Mouse (Mus musculus) intestine, embryonic 15.5 days (tissue): ENCODE results near the gene Il6ra. TPM values are rescaled to one million over a fixed set of nuclear protein-coding genes. Genes with fewer than 3 reads are reported as not detected.
"Not testable (repeated sequence)": the region's sequence is repeated elsewhere in the genome, so short reads cannot be mapped to it uniquely, and the experiment has no call there.

ENCODE experiments used
- ATAC-seq: fragments of 200-750 bp; cut with Nextera tagmentation; 2 replicates; pipeline ENCODE4 v1.8.0; 2017; ENCODE audit warnings: moderate TSS enrichment, moderate library complexity
- H3K27ac ChIP-seq: fragments of 300-500 bp; sonication (generic); 2 replicates; pipeline ENCODE4 v1.5.1; 2015; ENCODE audit warnings: mild to moderate bottlenecking, inconsistent platforms
- H3K27me3 ChIP-seq: fragments of 300-500 bp; sonication (generic); replicated peaks from 2 replicates; pipeline ENCODE4 v1.6.1; 2015; ENCODE audit warnings: inconsistent platforms
- H3K36me3 ChIP-seq: fragments of 300-500 bp; sonication (generic); 2 replicates; pipeline ENCODE4 v1.6.1; 2015; ENCODE audit warnings: inconsistent platforms
- H3K4me1 ChIP-seq: fragments of 300-500 bp; sonication (generic); replicated peaks from 2 replicates; pipeline ENCODE4 v1.6.1; 2015; ENCODE audit warnings: inconsistent platforms
- H3K4me2 ChIP-seq: fragments of 300-500 bp; sonication (generic); replicated peaks from 2 replicates; pipeline ENCODE4 v1.6.1; 2015; ENCODE audit warnings: mild to moderate bottlenecking, inconsistent platforms
- H3K4me3 ChIP-seq: fragments of 300-500 bp; sonication (generic); replicated peaks from 2 replicates; pipeline ENCODE4 v1.5.1; 2015; ENCODE audit warnings: inconsistent platforms
- H3K9ac ChIP-seq: fragments of 300-500 bp; sonication (generic); 2 replicates; pipeline ENCODE4 v1.6.1; 2015; ENCODE audit warnings: inconsistent platforms
- H3K9me3 ChIP-seq: fragments of 300-500 bp; sonication (generic); 2 replicates; pipeline ENCODE4 v1.6.1; 2016; ENCODE audit warnings: inconsistent platforms
- WGBS: fragments of 180-500 bp; shearing (Covaris S2); methylation state at CpG from one replicate; pipeline ENCODE4 v1.1.7; 2015; 5-methylcytosine and 5-hydroxymethylcytosine counted together
- polyA plus RNA-seq: library from polyadenylated mRNA; unstranded; fragments of >200 nt; fragmentation: Nextera tagmentation; extraction: Ambion mirVana; gene quantifications from 2 replicates; pipeline ENCODE4 v1.2.1, GENCODE M21; 2015

Gene Il6ra
- polyA plus RNA-seq, 1 experiment from 2014 or later = 2.8 TPM

DNA sequence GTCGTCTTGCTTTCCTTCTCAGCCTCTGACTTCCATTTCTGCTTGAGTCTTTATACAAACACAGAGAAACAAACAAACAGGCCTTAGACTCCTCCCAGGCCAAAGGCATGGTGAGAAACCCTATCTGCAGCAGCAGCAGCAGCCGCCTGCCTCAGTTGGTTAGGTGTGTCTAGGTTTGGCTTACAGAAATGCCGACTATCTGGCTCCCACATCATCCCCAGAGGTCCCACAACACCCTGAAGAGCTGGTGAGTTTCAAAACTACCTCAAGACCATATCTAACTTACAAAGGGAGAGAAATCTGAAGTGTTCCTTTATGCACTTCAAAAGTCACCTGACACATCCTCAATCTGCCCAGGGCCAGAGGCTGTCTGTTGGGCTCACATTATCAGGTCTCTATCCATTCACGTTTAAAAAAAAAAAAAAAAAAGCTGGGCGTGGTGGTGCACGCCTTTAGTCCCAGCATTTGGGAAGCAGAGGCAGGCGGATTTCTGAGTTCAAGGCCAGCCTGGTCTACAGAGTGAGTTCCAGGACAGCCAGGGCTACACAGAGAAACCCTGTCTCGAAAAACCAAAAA is 41.6 kb downstream of the Il6ra start:
- WGBS = 75% methylated on average over 8 of the region's 8 CpGs
- ATAC-seq = peak; percentile 25; the same call in 1 of the 2 replicates
- H3K4me2 ChIP-seq = no peak overlapping the region
- no peaks in the 10 kb centered on the region for H3K27me3 ChIP-seq
- no peaks in the 10 kb centered on the region for H3K36me3 ChIP-seq
- no peak overlapping the region for H3K9ac ChIP-seq
- peaks cover 27% of the 10 kb centered on the region for H3K4me1 ChIP-seq
- no peak overlapping the region for H3K4me3 ChIP-seq
- peak overlapping the region; percentile 82 for H3K27ac ChIP-seq
- H3K9me3 ChIP-seq = no peaks in the 10 kb centered on the region

DNA sequence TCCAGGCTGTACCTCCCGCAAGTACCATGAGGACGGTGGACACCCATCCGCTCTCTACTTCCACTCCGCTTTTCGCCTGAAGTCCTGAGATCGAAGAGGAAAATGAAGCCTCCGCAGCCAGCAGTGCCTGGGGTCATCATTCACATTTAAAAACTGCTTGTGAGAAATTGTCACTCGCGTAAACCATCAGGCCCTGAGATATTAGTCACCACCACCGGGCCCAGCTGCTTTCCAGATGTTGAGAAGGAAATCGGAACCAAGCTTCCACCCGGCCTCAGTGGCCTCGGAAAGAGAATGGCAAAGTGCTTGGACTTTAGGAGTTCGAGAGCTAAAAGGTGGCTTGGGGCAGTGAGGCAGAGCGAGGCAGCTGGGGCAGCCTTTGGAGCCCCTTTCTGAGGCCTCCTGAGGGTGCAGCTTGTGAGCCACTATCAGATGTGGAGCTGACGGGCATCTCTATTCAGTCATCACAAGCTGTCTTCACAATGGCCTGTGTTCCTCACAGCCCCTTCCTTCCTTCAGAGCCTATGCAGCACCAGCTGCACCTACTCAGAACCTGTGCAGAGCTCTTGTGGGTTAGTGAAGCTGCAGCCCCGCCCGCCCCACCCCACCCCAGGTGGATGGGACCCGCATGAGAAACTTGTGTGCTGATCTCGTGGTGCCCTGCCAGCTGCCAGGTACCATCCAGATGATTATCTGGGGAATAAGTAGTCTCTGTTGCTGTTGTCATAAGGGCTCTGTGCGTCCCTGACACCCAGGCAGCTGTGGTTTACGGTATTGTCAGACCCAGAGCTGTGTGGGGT is 42.3 kb downstream of the Il6ra start:
- WGBS = 53% methylated on average over 22 of the region's 22 CpGs
- H3K27me3 ChIP-seq = no peaks in the 10 kb centered on the region
- H3K36me3 ChIP-seq = no peaks in the 10 kb centered on the region
- H3K9me3 ChIP-seq = no peaks in the 10 kb centered on the region
- peaks cover 27% of the 10 kb centered on the region for H3K4me1 ChIP-seq
- no peak overlapping the region for H3K4me3 ChIP-seq
- ATAC-seq = 0 out of 2 replicates have a peak, but pooled peaks have one; percentile 19
- H3K4me2 ChIP-seq = peak overlapping the region; percentile 34; the same call in 1 of the 2 replicates
- no peak overlapping the region for H3K9ac ChIP-seq
- peak overlapping the region; percentile 82 for H3K27ac ChIP-seq

DNA sequence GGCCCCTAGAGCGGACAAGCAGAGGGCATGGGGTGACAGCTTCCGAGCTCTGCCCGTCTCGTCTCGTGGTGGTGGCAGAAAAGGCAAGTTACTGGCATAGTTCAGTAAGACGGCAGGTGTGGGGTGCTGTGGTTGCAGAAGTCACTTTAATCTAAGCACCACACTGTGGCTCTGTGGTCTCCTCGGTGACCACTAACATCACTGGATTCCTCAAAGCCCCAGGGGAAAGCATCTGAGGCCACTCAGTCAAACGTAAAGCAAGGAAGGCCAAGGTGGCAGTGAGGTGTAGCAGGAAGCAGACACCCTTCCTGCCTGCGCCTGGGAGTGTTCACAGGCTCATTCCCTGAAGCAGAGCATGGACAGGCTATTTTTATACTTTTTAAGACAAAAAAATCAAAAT is 43.4 kb downstream of the Il6ra start:
- ATAC-seq = no peak
- peaks cover 32% of the 10 kb centered on the region for H3K4me1 ChIP-seq
- no peak overlapping the region for H3K9ac ChIP-seq
- WGBS = 70% methylated on average over 9 of the region's 9 CpGs
- no peak overlapping the region for H3K4me2 ChIP-seq
- no peaks in the 10 kb centered on the region for H3K27me3 ChIP-seq
- H3K4me3 ChIP-seq = no peak overlapping the region
- 0 out of 2 replicates have a peak overlapping the region, but pooled peaks have one; percentile 5 for H3K27ac ChIP-seq
- H3K9me3 ChIP-seq = no peaks in the 10 kb centered on the region
- H3K36me3 ChIP-seq = no peaks in the 10 kb centered on the region

GRCm38 (mm10) chr3:89868956-89869355 is 44.0 kb downstream of the Il6ra start:
- 62% methylated on average over 9 of the region's 9 CpGs for WGBS
- Histone ChIP-seq H3K36me3 (no peaks in the 10 kb centered on the region), H3K9me3 (no peaks in the 10 kb centered on the region), H3K4me3 (no peak overlapping the region), H3K9ac (no peak overlapping the region), H3K4me1 (peaks cover 32% of the 10 kb centered on the region), H3K27me3 (no peaks in the 10 kb centered on the region), H3K27ac (no peak overlapping the region), H3K4me2 (no peak overlapping the region)
- no peak for ATAC-seq

DNA sequence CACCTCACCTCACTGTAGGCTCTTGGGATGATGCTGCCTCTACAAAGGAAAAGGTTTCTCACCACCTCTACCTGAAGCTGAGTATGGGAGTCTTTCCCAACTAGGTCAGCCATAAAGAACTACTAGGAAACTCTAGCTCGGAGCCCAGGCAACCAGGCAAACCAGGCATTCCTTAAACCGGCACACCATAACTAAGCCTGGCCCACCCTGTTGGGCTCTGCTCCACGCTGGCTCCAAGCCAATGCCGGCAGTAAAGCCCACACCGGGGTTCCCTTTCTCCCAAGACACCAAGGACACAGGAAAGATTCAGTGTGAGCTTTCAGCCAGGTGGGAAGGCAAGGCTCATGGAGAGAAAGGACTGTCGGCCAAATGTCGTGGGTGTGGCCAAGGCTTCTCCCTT is 44.6 kb downstream of the Il6ra start:
- H3K27me3 ChIP-seq = no peaks in the 10 kb centered on the region
- H3K9me3 ChIP-seq = no peaks in the 10 kb centered on the region
- H3K9ac ChIP-seq = no peak overlapping the region
- 23% methylated on average over 7 of the region's 7 CpGs for WGBS
- 0 out of 2 replicates have a peak overlapping the region, but pooled peaks have one; percentile 14 for H3K4me2 ChIP-seq
- peaks cover 32% of the 10 kb centered on the region for H3K4me1 ChIP-seq
- no peak overlapping the region for H3K4me3 ChIP-seq
- no peaks in the 10 kb centered on the region for H3K36me3 ChIP-seq
- peak; percentile 46; the same call in 1 of the 2 replicates for ATAC-seq
- no peak overlapping the region for H3K27ac ChIP-seq

DNA sequence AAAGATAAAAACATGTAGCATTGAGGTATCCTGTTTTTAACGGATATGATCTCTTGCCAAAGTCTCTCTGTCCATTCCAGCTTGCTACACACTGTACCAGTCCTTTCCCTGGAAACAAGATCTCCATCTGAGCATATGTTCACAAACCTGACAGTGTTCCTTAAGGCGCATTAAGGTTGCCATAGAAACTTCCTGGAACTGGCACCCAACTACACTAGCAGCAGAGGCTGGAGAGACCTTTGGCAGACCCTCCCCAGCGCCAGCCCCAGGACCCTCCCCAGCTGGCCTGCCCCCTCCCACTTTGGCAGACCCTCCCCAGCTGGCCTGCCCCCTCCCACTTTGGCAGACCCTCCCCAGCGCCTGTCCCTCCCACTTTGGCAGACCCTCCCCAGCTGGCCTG is 45.3 kb downstream of the Il6ra start:
- WGBS = 65% methylated on average over 4 of the region's 4 CpGs
- Histone ChIP-seq H3K4me3 (no peak overlapping the region), H3K4me1 (peaks cover 32% of the 10 kb centered on the region), H3K27me3 (no peaks in the 10 kb centered on the region), H3K9ac (no peak overlapping the region), H3K9me3 (no peaks in the 10 kb centered on the region), H3K36me3 (no peaks in the 10 kb centered on the region), H3K27ac (no peak overlapping the region), H3K4me2 (no peak overlapping the region)
- ATAC-seq = no peak

DNA sequence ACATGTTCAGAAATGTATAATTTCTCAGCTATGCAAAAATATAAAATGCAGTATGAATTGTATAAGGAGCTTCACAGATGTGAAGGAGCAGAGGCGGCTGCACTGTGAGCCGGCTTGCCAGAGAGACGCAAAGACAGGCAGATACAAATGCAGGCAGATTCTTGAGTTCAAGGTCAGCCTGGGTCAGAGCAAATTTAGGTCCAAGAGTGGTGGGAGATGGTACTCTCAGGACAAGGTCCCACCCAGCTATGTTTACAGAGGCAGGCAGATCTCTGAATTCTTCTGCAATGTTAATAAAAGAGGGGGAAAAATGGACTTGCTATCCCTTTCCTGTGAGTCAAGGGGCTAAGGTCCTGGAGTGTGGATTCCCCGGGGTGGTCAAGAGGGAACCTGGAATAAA is 47.2 kb downstream of the Il6ra start:
- peaks cover 28% of the 10 kb centered on the region for H3K4me1 ChIP-seq
- no peaks in the 10 kb centered on the region for H3K27me3 ChIP-seq
- H3K36me3 ChIP-seq = no peaks in the 10 kb centered on the region
- no peak overlapping the region for H3K27ac ChIP-seq
- no peak for ATAC-seq
- H3K9me3 ChIP-seq = no peaks in the 10 kb centered on the region
- no peak overlapping the region for H3K9ac ChIP-seq
- H3K4me3 ChIP-seq = no peak overlapping the region
- no peak overlapping the region for H3K4me2 ChIP-seq
- WGBS = 69% methylated on average over 4 of the region's 4 CpGs

GRCm38 (mm10) chr3:89865020-89865419 is 48.0 kb downstream of the Il6ra start:
- no peaks in the 10 kb centered on the region for H3K36me3 ChIP-seq
- H3K4me1 ChIP-seq = peaks cover 21% of the 10 kb centered on the region
- H3K4me2 ChIP-seq = no peak overlapping the region
- no peak overlapping the region for H3K27ac ChIP-seq
- H3K9me3 ChIP-seq = no peaks in the 10 kb centered on the region
- WGBS = 65% methylated on average over 6 of the region's 6 CpGs
- no peak for ATAC-seq
- no peaks in the 10 kb centered on the region for H3K27me3 ChIP-seq
- H3K9ac ChIP-seq = no peak overlapping the region
- H3K4me3 ChIP-seq = no peak overlapping the region

- no peak overlapping the region for H3K4me3 ChIP-seq
- ATAC-seq = no peak
- H3K4me1 ChIP-seq = peaks cover 18% of the 10 kb centered on the region
- no peaks in the 10 kb centered on the region for H3K9me3 ChIP-seq
- H3K4me2 ChIP-seq = no peak overlapping the region
- 79% methylated on average over 9 of the region's 9 CpGs for WGBS
- H3K36me3 ChIP-seq = no peaks in the 10 kb centered on the region
- H3K27ac ChIP-seq = no peak overlapping the region
- H3K27me3 ChIP-seq = no peaks in the 10 kb centered on the region
- H3K9ac ChIP-seq = no peak overlapping the region
Observed at GRCm38 (mm10) chr3:89863716-89864509, 49.1 kb downstream of the Il6ra start.

DNA sequence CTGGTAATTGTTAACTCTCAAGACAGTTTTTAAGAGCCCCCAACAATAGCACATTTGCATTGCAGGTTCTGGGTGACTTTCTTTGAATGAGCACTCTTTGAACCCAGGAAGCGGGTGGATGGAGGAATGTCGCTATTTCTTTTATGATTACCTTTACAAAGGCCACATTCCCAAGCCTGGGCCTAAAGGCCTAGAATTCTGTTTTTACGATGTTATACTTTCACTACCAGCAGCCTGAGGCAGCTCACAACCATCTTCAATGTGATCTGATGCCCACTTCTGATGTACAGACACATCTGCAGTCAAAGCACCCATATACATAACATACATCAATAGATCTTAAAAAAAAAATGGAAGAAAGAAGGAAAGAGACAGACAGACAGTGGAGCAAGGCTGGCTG is 49.7 kb downstream of the Il6ra start:
- not testable (repeated sequence) for H3K4me2 ChIP-seq
- WGBS = 77% methylated on average over 3 of the region's 3 CpGs
- peaks cover 12% of the 10 kb centered on the region for H3K4me1 ChIP-seq

DNA sequence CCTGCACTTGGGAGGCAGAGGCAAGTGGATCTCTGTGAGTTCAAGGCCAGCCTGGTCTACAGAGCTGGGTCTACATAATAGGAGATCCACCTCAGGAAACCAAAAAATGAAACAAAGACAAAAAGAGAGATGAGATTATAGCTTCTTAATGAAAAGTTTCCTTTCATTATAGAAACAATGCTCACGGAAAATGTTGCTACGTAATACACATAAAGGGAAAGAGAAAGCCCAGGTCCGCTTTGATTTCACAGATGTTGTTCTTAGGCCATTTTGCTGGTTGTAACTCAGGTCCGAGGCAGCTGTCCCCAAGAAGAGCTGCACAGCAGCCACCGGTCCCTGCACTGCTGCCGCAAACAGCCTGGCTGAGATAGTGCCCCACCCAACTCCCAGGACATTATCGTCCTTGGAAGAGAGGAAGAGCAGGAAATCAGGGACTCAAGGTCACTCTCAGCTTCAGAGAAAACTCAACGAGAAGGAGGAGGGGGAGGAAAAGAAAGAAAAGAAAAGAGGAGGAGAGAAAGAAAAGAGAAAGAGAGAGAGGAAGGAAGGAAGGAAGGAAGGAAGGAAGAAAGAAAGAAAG is 50.7 kb downstream of the Il6ra start:
- no peak for ATAC-seq
- no peak overlapping the region for H3K4me2 ChIP-seq
- no peaks in the 10 kb centered on the region for H3K9me3 ChIP-seq
- no peaks in the 10 kb centered on the region for H3K27me3 ChIP-seq
- no peak overlapping the region for H3K27ac ChIP-seq
- H3K36me3 ChIP-seq = 0 out of 2 replicates have a peak, but pooled peaks cover under 1% of the 10 kb centered on the region
- 64% methylated on average over 8 of the region's 8 CpGs for WGBS
- no peak overlapping the region for H3K9ac ChIP-seq
- H3K4me3 ChIP-seq = no peak overlapping the region
- H3K4me1 ChIP-seq = peaks cover 11% of the 10 kb centered on the region; the same call in 1 of the 2 replicates

More for the DNA sequence above, 49.7 kb downstream of the Il6ra start:
- H3K4me3 ChIP-seq, H3K27me3 ChIP-seq, H3K36me3 ChIP-seq, ATAC-seq, H3K9ac ChIP-seq, H3K27ac ChIP-seq, H3K9me3 ChIP-seq: not testable (repeated sequence)

- WGBS = 28% methylated on average over 4 of the region's 4 CpGs
- H3K9me3 ChIP-seq = no peaks in the 10 kb centered on the region
- 0 out of 2 replicates have a peak overlapping the region, but pooled peaks have one; percentile 18 for H3K27ac ChIP-seq
- H3K9ac ChIP-seq = no peak overlapping the region
- ATAC-seq = peak; percentile 67
- no peak overlapping the region for H3K4me3 ChIP-seq
- H3K36me3 ChIP-seq = 0 out of 2 replicates have a peak, but pooled peaks cover 3% of the 10 kb centered on the region
- no peaks in the 10 kb centered on the region for H3K27me3 ChIP-seq
- H3K4me2 ChIP-seq = no peak overlapping the region
- peaks cover 11% of the 10 kb centered on the region; the same call in 1 of the 2 replicates for H3K4me1 ChIP-seq
Observed at GRCm38 (mm10) chr3:89861070-89861469, 51.9 kb downstream of the Il6ra start.
